Mouse (Mus musculus) ES-Bruce4 (cell line): ENCODE data around the gene Plxnb1.

Experiments used
- CTCF ChIP-seq: IDR thresholded peaks from one replicate; pipeline ENCODE4 v1.8.1; 2011; ENCODE audit warnings: low read depth, low read length
- POLR2A ChIP-seq: IDR thresholded peaks from one replicate; pipeline ENCODE4 v1.8.1; 2011; ENCODE audit warnings: low read length; ENCODE audit not compliant: insufficient read depth

- TF ChIP-seq CTCF (no peak), POLR2A (no peak)
Observed at GRCm38 (mm10) chr9:109055271-109056030, 39.7 kb upstream of the Plxnb1 start.
